Mouse (Mus musculus) thymus, postnatal 14 days (tissue): ENCODE data around the gene Sh3glb1.

Experiments used
- DNase-seq: peaks from one replicate; pipeline ENCODE4 v3.0.0; 2021

Sh3glb1 gene

GRCm38 (mm10) chr3:144714606-144715005 lies 5.5 kb downstream of the Sh3glb1 start:
- DNase-seq: no peak

- no peak for DNase-seq
Observed at GRCm38 (mm10) chr3:144714126-144714525, 6.0 kb downstream of the Sh3glb1 start.

GRCm38 (mm10) chr3:144711607-144712206 lies 8.4 kb downstream of the Sh3glb1 start:
- no peak for DNase-seq

DNA sequence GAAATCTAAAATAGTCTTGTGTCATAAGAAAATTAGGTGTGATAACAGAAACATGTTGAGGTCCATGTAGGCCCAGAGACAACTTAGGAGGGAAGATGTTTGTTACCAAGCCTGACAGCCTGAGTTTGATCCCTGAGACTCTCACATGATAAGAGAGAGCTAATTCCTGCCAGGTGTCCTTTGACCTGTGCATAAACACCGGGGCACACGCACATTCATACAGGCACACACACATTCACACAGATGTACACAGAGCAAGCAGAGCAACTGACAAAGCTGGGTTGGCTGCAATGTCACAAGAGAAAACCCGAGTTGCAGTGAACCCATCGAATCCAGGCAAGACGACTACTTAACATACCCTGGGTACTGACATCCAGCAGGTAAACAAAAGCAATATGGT lies 11.5 kb downstream of the Sh3glb1 start:
- no peak for DNase-seq

DNA sequence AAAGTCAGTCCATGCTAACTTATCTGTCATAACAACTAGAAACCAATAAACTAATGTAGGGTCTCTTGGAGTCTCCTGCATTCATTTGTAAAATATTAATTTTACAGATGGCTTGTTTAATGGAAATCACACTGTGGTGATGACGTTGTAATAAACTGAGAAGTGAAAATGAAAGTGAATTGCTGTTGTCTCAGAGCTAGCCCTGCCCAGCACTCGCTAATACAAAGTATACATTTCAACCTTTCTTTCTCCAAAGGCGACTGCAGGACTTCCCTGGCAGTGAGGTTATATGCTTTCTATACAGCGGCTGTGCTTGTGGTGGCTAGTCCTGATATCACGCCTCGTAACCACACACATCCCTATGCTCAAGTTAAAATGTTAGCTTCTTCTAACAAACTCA lies 16.2 kb downstream of the Sh3glb1 start:
- no peak for DNase-seq

DNA sequence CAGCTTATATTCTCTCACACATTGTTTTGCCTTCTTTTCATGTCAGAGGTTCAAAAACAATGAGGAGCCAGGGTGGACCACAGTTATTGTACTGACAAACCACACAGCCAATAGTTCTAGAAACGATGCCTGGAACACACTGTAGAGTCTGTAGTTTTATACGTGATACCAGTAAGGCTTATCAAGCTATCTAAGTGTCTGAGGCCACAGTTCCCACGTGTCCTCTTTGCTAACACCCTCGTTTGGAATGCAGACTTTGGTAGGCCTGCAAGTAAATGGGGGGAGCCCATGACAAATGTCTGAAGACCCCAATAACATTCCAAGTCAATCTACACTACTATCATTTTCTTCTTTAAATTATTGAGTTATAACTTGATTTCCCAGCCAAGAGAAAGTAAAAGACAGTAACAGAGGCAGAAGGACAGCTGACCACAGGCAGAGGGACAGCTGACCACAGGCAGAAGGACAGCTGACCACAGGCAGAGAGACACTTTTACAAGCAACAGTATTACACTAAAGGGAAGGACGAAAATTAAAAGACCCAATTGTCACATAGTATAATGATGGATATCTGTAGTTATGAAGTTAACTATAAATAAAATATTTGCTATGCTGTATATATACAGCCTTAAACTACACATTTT lies 21.2 kb downstream of the Sh3glb1 start:
- no peak for DNase-seq

- DNase-seq: no peak
Observed at GRCm38 (mm10) chr3:144697942-144698341, 22.2 kb downstream of the Sh3glb1 start.

DNA sequence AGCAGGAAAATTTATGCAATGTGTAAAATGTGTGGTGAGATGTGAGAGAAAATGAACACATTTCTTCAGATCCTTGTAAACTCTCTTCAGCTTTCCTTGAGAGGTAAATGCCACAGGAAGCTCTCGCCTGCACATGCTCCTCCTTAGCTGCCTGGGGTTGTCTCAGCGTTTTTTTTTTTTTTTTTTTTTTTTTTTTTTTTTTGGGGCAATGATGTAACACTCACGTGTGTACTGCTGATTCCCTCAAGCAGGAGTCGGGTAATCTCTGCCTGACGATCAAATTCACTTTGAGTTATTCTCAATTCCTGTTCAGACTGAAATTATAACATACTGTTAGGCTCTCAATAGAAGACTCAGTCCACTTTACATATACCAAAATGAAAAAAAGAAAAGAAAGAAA lies 23.0 kb downstream of the Sh3glb1 start:
- DNase-seq: no peak

DNA sequence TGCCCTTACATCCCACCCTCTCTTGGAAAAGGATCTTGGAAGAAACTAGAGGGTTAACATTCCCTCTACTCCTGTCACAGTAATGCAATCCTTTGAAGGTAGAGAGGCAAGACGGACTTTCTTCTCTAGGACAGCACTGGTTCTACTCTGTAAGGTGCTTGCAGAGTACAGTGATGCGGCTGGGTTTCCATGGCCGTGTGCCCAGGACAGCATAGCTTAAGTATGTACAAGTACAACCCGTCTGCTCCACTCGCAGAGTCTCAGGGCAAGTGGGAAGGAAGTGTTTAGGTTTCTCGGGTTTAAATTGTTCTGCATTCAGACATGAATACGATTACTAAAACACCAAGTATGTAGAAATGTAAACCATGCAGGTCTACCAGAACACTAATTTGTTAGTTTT lies 25.2 kb downstream of the Sh3glb1 start:
- no peak for DNase-seq

DNA sequence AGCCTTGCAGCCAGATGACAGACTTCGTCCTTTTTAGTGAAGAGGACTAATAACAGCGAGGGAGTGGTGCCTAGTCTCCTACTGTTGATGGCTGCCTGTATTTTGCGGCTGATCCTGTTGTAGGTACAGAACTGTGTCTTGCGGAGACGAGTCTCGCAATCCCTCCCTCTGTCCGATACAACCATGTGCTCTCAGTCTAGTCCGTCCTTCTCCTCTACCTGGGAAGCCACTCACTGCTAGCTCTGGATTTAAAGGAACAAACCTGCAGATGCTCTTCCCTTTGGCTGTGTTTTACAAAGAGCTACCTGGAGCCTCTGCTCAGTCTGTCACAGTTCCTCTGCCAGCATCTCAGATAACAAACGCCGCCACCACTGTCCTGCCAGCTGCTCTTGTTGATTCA lies 26.1 kb downstream of the Sh3glb1 start:
- no peak for DNase-seq

- DNase-seq: no peak
Observed at GRCm38 (mm10) chr3:144692052-144692451, 28.1 kb downstream of the Sh3glb1 start.

DNA sequence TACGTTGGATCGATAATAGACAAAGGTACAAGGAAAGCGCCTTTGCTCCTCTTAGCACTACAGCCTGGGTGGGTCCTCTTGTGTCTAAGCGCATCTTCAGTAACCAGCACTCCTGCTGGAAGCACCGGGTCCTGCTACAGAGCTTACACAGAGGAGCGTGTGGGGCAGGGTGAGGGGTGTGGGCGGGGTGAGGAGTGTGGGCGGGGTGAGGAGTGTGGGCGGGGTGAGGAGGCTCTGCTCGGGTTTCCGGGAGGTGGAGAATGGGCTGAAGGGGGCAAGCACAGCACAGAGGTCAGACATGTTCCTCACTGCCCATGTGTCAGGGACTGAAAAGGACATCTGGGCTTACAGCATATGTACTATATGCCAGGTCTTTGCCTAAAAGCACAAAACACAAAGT lies 30.9 kb downstream of the Sh3glb1 start:
- DNase-seq: peak; percentile 15

DNA sequence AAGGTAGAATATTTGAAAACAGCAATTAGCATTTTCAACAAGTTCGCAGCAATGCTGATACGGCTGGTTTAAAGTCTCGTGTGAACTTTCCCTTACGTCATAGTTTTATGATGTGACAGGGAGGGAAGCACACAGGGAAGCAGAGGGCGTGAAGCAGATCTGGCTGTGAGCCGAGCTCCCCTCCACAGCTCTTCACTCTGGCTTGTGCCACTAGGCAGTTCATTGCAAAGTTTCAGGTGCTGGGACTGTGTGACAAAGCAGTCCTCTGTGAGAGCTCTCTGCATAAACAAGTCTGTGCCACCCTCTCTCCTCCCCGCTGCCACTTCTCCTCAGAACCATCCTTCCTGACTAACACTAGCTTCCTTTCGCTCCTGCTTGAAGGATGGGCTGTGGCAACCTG lies 31.9 kb downstream of the Sh3glb1 start:
- DNase-seq: no peak

DNA sequence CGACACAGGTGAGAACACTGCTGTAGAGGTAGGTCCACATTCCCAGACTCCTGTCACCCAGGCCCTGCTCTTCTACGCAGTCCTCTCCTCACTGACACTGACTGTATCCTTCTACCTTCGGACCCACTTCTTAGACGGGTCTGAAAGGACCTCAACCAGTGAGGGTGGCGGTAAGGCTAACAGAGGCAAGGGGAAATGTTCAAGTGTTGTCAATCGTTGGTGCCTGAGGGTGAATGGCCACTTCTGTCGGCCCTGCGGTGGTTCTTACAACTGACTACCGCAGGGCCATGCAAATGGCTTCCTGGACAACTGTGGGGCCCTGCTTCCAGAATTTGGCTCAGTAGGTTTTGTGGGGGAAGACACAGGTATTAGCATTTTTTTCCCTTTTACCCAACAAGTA lies 32.5 kb downstream of the Sh3glb1 start:
- DNase-seq: no peak

DNA sequence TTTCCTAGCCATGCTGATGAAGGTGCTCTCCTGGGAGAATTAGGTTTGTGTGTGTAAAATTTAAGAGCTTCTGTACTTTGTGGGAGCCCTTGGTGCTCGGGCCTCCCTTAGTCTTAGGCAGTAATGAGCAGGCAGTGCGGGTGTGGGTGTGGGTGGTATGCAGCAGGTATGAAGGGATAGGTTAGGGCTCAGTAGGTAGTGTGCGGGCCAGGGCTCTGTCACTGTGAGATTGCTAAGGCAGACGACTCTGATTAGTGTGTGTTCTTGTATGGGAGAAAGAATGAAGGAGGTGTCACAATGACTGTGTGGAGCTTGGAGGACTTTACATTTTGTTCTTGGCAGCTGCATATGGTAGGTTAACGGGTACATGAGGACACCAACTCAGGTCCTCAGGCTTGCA lies 34.0 kb downstream of the Sh3glb1 start:
- no peak for DNase-seq

DNA sequence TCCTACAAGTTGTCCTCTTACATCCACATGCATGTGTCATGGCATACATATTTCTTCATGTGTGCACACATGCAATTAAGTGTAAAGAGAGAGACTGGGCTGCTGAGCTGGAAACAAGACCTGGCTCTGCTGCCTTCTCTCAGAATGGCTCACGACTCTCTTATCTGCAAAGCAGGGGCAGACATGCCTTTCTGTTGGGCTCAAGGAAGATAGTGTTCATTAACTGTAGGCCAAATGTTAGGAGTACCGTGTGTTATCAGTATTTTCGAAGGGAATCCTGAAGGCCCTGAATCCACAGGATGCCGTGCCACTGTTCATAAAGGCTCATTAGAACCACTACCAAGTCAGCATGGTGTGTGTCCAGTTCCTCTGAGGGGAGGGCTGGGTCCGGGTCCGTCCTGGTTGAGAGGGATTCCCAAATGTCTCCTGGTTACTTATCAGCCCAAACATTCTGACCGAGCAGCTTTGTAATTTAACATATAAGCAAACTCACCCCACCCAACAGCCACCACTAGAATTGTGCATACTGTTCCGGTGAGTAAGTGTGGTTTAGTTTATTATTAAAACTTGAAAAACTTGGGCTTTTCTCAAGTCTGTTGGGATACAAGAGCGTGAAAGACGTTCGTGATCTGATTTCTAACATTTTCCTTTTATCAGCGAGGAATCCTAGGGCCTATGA lies 36.9 kb downstream of the Sh3glb1 start:
- DNase-seq: no peak

GRCm38 (mm10) chr3:144681542-144681941 lies 38.6 kb downstream of the Sh3glb1 start:
- no peak for DNase-seq

- no peak for DNase-seq
Observed at GRCm38 (mm10) chr3:144679701-144680159, 40.4 kb downstream of the Sh3glb1 start.

DNA sequence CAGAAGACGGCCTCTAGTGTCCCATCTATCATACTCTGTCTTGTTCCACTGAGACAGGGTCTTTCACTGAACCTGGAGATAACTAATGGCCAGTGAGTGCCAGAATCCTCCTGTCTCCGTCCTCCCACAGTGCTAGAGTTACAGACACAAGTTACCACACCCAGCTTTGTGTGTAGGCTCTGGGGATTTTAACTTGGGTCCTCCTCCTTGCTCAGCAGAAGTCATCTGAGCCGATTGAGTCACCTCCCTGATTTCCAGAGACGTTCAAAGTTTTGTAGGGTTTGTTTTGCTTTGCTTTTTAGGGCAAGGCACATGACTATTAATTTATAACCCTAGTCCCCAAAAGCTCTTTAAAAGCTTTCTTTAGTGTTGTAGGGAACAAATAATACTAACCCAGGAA lies 41.0 kb downstream of the Sh3glb1 start:
- DNase-seq: no peak

DNA sequence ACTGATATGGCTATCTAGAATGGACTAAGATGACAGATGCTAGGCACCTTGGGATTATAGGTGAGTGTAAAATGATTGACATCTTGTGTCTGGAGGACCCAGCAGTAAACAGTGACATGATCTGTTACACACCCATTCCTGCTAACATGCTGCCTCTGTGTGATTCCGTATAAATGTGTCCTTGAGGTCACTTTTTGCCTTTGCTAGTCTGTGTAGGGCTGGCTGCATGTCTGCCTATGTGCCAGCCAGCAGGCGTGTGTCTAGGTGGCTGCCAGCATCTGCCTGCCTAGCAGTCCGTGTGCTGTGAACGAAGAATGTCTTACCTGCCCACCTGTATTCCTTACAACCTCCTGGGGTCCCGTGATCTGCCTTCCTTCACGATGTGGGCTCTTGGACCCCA lies 42.4 kb downstream of the Sh3glb1 start:
- DNase-seq: no peak

- DNase-seq: no peak
Observed at GRCm38 (mm10) chr3:144676249-144676648, 43.9 kb downstream of the Sh3glb1 start.

- no peak for DNase-seq
Observed at GRCm38 (mm10) chr3:144672016-144672415, 48.1 kb downstream of the Sh3glb1 start.

DNA sequence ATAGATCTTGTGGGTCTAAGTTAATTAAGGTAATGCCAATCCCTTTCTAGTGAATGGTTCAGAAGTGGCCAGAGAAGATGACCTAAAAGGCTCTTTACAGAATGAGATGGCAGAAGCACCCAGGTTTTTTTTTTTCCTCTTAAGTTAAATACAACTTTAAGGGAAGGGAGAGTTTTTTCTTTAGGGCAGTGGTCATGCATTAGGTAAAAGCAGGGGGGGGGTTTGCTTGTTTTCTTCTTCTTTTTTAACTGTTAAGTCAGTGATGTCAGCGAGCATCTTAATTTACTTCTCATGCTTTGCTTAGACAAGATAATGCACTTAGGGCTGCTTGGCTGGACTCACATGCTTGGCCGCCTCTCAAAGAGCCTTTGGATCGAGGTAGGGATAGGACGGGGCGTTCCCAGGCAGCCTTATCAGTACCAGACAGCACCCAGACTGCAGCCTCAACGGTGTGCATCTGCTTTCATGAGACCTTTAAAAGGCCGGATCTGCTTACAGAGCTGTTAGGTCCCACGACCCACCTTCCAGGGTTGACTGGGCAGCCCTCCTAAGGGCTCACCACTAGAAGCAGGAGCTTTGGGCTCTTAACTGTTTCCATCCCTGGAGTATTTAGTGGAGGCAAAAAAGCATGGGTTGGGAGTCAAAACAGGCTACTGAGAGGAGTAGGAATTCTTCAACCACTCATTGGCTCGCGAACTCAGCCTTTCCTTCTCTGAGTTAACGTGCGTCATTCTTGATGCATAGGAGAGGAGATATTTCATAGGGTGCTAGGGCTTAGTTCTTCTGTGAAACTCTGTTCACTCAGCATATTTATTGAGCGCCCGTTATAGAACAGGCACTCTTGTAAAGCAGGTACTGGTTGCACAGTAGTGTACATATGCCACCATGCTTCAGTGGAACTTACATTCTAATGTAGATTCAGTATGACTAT lies 49.9 kb downstream of the Sh3glb1 start:
- DNase-seq: no peak
